Mouse (Mus musculus) bone marrow, adult 2 months (tissue): Measurements from ENCODE around the gene Slc19a2.

Experiments used
- CTCF ChIP-seq: fragments of 200-500 bp; IDR thresholded peaks from 2 replicates; pipeline ENCODE4 v1.5.1; 2011; ENCODE audit warnings: low read length, control low read depth; ENCODE audit not compliant: control insufficient read depth, insufficient read depth
- POLR2A ChIP-seq: fragments of 200-500 bp; IDR thresholded peaks from 2 replicates; pipeline ENCODE4 v1.6.1; 2011; ENCODE audit warnings: low read depth, mild to moderate bottlenecking, control low read depth, low read length, borderline replicate concordance; ENCODE audit not compliant: control insufficient read depth

GRCm38 (mm10) chr1:164301949-164302348 is 53.1 kb downstream of the Slc19a2 start:
- no peak for TF ChIP-seq POLR2A
- TF ChIP-seq CTCF, result no peak
